Mouse (Mus musculus) T-helper 17 cell (primary cell): ENCODE results near the gene Tmsb4x.

ENCODE experiments used
- in situ Hi-C, 2 experiments: fragments of 300-600 bp; cut with MboI, MseI; formaldehyde crosslinking; loops; 1 replicate in 1 of 2; 2 replicates in 1 of 2; pipeline ENCODE4 v1.15.1; 2025; ENCODE audit warnings: high pct_unique_total_duplicates in 2 of 2

Tmsb4x gene

GRCm38 (mm10) chrX:167183535-167183934, 25.6 kb downstream of the Tmsb4x start:
- in situ Hi-C loops, result loop anchor here in 1 of 2 experiments (10.0 kb wide), 1 partner anchor 1641 kb away; no protein-coding TSS in a partner anchor

- in situ Hi-C loops, result loop anchor here in 1 of 2 experiments (10.0 kb wide), 1 partner anchor 1642 kb away; no protein-coding TSS in a partner anchor
These were observed 26.7 kb downstream of the Tmsb4x start for GRCm38 (mm10) chrX:167182411-167182810.

- in situ Hi-C loops, result loop anchor here in 1 of 2 experiments (5.0 to 10.0 kb wide), 2 partner anchors 47 to 1645 kb away; no protein-coding TSS in a partner anchor
These were observed 29.0 kb downstream of the Tmsb4x start for GRCm38 (mm10) chrX:167179961-167180642.

GRCm38 (mm10) chrX:167179549-167179948, 29.6 kb downstream of the Tmsb4x start:
- in situ Hi-C loops, result loop anchor here in 1 of 2 experiments (5.0 kb wide), 1 partner anchor 48 kb away; no protein-coding TSS in a partner anchor

GRCm38 (mm10) chrX:167175319-167175718, 33.8 kb downstream of the Tmsb4x start:
- in situ Hi-C loops, result loop anchor here in 1 of 2 experiments (5.0 kb wide), 1 partner anchor 52 kb away; no protein-coding TSS in a partner anchor

- in situ Hi-C loops, result no loop called here
These were observed 34.8 kb downstream of the Tmsb4x start for GRCm38 (mm10) chrX:167174311-167174710.

GRCm38 (mm10) chrX:167172256-167172655, 36.9 kb downstream of the Tmsb4x start:
- in situ Hi-C loops, result no loop called here

- in situ Hi-C loops, result no loop called here
These were observed 37.8 kb downstream of the Tmsb4x start for GRCm38 (mm10) chrX:167171281-167171680.

GRCm38 (mm10) chrX:167167282-167167681, 41.8 kb downstream of the Tmsb4x start:
- in situ Hi-C loops, result loop anchor here in 1 of 2 experiments (10.0 kb wide), 1 partner anchor 468 kb away; no protein-coding TSS in a partner anchor

- in situ Hi-C loops, result loop anchor here in 1 of 2 experiments (10.0 kb wide), 1 partner anchor 469 kb away; no protein-coding TSS in a partner anchor
These were observed 43.1 kb downstream of the Tmsb4x start for GRCm38 (mm10) chrX:167166051-167166450.

GRCm38 (mm10) chrX:167157691-167158090, 51.4 kb downstream of the Tmsb4x start:
- in situ Hi-C loops, result no loop called here
